Mouse (Mus musculus) cerebellum, postnatal 25 days (tissue): ENCODE results near the gene Slc4a4.

Experiments
- DNase-seq, 2 experiments: peaks; one replicate each; pipeline ENCODE4 v3.0.0; 2021; ENCODE audit warnings: mixed read lengths in 2 of 2

Slc4a4 gene

DNA sequence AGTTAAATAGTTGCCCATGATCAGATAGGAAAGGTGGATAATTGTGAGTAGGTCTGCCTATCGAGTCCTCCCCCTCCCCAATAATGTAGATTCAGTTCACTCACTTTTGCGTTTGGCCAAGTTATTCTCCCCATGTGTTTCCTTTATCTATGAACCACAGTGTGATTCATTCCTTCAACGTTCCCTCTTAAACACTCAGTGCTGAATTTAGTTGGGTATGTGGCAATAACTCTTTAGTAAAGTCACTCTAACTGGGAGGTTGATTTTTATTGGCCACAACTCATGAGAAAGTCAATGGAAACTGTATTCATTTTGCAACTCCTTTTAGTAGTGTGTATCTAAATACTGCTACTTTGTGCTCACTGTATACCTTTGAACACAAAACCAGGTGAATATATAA lies 125.8 kb downstream of the Slc4a4 start:
- no peak for DNase-seq

GRCm38 (mm10) chr5:89014782-89015181 lies 128.2 kb downstream of the Slc4a4 start:
- no peak for DNase-seq

GRCm38 (mm10) chr5:89015878-89016277 lies 129.3 kb downstream of the Slc4a4 start:
- DNase-seq: peak in 1 of 2 experiments; percentile 2

DNA sequence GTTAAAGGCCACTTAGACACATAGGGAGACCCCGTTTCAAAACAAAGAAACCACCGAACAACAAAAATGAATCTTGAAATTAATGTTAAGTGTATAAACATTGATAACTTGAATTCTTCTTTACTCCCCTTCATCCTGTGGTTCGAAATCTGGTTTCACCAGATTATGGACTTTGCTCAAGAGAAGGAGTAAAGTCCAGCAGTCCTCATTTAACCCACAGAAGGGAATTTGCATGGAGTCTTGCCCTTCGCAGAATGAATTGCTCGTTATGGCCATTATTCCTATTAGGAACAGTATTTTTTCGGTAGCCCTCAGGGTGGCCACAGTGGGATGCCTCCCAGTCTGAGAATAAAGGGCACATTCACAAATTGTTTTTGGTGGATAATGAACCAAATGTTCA lies 131.9 kb downstream of the Slc4a4 start:
- no peak for DNase-seq

DNA sequence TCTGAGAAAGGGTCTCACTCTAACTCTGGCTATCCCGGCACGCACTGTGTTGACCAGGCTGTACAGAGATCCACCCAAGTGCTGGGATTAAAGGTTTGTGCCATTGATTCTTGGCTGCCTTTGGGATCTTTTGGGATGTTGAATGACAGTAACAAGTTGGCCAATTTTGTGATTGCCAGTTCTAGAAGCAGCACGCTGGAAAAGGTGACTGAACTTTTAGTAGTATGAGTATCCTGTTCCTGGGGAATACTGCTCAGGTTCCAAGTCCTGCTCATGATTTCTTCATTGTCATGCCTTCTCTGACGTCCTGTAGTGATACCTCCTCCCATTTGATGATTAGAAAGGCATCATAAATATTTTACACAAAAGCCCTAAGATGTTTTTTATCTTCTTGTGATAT lies 137.8 kb downstream of the Slc4a4 start:
- DNase-seq: peak in 1 of 2 experiments; percentile 3

- no peak for DNase-seq
Observed at GRCm38 (mm10) chr5:89027518-89028085, 141.0 kb downstream of the Slc4a4 start.

DNA sequence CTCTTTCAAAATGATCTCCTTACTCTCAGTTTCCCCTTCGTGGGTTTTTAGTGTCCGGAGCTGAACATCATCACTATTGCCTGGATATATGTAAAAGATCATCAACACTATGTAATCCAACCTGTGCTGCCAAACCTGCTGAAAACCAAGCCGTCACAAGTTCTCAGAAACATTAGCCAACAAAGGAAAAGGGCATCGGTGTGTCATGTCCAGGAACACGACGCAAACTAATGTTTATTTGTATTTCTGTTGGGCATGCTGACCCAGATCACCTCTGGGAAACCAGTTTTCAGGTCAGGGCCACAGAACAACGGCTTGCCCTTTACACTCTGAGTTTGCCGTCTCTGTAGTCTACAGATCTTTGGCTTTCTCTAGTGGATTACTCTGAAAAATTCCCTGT lies 146.0 kb downstream of the Slc4a4 start:
- no peak for DNase-seq

- no peak for DNase-seq
Observed at GRCm38 (mm10) chr5:89033256-89033655, 146.6 kb downstream of the Slc4a4 start.

- DNase-seq: no peak
Observed at GRCm38 (mm10) chr5:89036147-89036546, 149.5 kb downstream of the Slc4a4 start.

GRCm38 (mm10) chr5:89040814-89041213 lies 154.2 kb downstream of the Slc4a4 start:
- DNase-seq: peak in 1 of 2 experiments; percentile 45

- DNase-seq: no peak
Observed at GRCm38 (mm10) chr5:89043846-89044245, 157.2 kb downstream of the Slc4a4 start.

DNA sequence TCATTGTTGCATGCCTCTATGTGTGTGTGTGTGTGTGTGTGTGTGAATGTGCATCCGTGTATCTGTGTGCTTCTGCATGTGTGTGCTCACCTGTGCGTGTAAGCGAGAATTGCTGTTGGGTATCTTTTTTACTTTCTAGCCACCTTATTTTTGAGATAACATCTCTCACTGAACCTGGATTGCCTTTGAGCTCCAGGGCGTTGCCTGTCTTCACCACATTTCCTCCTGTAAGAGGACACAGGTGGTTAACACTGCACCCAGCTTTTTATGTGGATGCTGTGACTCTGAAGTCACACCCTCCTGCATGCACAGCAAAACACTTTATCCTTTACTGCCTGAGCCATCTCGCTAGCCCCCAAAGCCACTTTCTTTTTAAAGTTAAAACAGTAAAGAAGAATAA lies 158.2 kb downstream of the Slc4a4 start:
- DNase-seq: no peak

DNA sequence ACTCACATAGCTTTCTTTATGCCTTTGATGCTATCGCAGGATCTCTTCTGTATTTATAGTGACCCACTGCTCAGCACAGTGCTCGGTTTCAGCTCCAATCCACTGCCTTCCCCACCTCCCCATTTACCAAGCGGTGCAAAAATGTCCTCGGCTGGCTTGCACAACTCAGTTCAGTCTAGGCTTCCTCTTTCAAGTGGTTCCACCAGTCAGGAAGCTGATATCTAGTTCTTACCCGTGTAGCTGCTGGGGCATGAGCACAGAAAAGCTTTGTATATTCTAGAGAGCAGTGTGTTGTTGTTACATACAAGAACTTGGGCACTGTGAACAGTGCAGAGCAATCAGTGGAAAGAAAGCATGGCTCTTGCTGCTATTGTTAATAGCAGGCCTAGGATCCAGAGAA lies 165.0 kb downstream of the Slc4a4 start:
- no peak for DNase-seq

GRCm38 (mm10) chr5:89052230-89052629 lies 165.6 kb downstream of the Slc4a4 start:
- peak; percentile 65 to 71 for DNase-seq

DNA sequence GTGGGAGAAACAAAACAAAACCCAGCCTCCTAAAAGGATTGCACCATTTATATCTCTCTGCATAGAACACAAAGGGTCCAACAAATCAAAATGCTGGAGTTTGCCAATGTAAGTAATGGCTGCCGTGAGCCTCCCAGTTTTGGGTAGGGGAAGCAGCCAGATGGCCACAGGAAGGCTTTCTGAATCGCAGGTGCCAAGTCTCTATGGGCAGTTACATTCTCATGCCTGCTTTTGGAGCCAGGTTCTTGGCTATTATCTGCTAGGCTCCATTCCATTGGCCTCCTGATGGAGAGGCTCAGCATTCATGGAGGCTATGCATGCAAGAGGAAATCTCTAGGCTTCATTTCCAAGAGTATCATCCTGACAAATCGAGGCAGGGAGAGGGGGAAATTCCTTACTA lies 169.0 kb downstream of the Slc4a4 start:
- peak; percentile 80 to 86 for DNase-seq

GRCm38 (mm10) chr5:89056370-89056769 lies 169.8 kb downstream of the Slc4a4 start:
- peak; percentile 74 to 83 for DNase-seq

- DNase-seq: no peak
Observed at GRCm38 (mm10) chr5:89061097-89061496, 174.5 kb downstream of the Slc4a4 start.

DNA sequence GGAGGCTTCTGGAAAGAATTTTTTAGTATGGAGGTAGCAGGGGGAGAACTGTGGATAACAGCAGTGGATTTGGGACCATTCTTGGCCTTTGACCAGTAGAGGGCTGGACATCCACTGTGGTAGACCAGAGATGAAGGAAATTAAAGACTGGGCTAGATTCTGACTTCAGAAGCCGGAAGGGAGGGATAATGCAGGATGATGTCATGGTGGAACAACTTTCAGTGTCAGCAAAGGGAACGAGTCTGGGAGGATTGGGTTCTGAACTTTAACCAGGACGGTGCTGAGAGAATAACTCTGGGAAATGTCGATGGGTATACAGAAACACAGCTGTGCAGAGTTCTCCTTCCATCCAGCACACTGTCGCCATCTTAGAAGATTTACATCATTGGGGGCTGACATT lies 175.7 kb downstream of the Slc4a4 start:
- no peak for DNase-seq

GRCm38 (mm10) chr5:89067111-89067510 lies 180.5 kb downstream of the Slc4a4 start:
- DNase-seq: no peak

DNA sequence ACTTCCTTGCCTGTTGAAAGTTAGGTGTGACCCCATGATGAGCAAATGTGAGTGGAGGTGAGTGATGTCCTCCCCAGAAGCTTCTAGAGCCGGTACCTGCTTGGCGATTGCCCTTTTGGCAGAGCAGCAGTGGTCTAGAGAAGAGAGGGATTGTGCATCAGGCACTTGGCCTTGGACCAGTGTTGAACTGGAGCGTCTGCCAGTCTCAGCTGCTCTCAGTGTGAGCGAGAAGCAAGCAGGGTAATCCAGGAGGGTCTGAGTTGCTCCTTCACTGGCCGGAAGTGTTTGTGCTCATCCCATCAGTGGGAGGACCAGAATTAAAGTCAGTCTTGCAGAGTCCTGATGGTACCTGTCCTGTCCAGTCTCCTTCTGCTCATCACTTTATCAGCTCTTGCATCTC lies 181.5 kb downstream of the Slc4a4 start:
- DNase-seq: peak; percentile 82 to 85

DNA sequence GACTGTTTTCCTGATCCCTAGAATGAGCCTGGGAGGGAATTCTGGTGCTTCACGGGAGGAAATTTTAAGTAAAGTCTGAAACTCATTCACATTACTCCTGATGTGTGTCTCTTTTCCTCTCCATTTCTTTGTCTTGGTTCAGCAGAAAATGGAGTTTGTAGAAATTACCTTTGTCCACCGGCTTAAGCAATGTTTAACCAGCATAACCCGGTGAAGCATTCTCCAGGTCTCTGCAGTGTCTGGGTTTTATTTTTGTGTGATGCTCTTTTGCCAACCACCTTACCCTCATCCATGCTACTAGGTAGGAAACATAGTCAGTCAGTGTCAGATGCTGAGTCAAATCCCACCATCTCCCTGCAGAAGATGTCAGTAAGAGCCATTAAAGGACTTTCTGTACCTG lies 183.4 kb downstream of the Slc4a4 start:
- no peak for DNase-seq

DNA sequence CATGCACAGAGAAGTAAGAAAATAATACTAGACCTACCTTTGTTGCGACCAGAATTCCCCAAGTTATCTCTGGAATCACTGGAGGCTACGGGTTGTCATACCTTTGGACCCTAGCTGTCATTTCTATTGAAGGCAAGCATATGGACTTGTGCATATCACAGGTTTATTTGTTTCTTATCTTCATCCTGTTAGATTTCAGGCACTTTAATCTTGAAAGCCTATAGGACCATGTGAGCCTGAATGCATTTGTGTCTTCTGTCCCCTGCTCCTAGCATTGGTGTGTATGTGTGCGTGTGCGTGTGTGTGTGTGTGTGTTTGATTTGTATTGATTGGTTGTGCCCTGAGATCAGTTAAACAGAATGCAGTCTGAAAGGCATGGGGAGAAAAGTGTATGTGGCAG lies 185.3 kb downstream of the Slc4a4 start:
- no peak for DNase-seq

DNA sequence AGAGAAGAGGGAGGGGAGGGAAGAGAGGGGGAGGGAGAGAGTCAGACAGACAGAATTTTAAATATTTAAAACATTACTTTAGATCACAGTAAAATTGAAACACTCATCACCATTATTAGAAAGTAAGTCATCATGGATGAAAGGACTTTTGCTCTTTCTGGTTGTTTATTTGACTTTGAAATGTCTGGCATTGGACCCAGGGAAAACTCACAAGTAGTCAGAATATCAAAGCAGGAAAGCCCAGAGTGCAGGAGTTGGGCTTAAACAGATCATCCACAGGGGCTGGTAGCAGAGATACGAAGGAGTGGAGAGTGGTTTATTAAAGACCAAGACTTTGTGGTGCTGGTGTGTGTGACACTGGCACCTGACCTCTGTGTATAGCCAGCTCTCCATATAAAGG lies 191.1 kb downstream of the Slc4a4 start:
- no peak for DNase-seq

DNA sequence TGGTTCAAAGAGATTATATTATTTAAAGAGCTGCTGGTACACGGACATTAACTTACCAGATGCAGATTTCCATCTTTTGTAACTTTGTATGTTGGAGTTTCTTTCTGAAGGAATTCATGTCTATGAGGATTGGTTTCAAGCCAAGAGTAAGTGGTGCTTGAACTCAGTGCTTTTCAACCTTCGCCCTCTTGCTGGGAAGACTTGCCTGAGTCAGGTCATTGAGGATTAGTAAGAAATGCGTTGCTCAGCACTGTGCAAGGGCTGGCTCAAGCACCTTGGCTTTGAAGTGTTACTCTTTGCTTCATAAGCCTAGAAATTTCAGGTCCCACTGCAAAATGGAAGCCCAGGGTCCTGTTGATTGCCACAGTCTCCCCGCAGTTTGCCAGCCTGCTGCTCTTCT lies 196.9 kb downstream of the Slc4a4 start:
- DNase-seq: no peak

DNA sequence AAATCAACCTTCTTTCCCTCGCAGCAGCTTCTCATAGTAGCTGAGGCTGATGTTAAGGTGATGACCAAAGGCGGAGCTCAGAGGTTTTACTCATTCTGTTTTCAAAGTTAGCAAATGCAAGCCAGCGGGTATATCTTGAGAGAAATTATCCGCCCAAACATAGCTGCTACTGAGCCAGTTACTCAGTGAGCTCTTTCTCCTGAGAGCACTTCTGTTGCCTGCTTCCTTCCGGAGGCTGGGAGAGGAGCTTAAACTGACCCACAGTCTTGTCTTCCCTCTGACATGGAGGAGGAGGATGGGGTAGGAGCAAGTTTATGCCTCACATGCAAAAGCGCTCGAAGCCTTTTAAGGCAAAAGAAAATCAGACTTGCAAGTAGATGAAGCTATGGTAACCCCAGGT lies 201.3 kb downstream of the Slc4a4 start:
- no peak for DNase-seq

DNA sequence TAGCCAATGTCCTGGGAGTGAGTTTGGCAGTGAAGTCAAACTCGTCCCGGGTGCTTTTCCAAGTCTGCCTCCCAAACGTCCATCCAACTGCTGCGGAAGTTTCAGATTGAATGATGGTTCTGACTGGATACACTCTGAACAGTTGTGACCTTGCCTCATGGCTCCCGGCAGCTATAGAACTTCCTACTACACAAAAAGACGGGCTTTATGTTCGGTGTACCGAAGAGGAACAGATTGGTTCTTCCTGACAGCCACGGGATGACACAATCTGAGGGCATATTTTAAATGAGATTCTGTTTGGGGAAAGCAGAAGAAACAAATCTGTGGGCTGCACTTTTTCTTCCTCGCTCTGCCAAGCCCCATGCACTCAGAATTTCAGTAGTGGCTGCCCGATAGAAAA lies 201.8 kb downstream of the Slc4a4 start:
- DNase-seq: no peak
